Mouse (Mus musculus) heart, embryonic 14.5 days (tissue): ENCODE measurements at regions not wholly inside any gene's neighbourhood (a gene's known extent, or its start where the extent isn't known, plus 50 kb on each side); places are given as distances from the start of the nearest gene placed in this dataset.

ENCODE experiments used
- ATAC-seq: fragments of 200-750 bp; cut with Nextera tagmentation; 2 replicates; pipeline ENCODE4 v1.8.0; 2017; ENCODE audit warnings: low read depth, moderate TSS enrichment; ENCODE audit not compliant: insufficient number of reproducible peaks, insufficient read depth, low FRiP score
- H3K27ac ChIP-seq, 2 experiments: fragments of 200-500 bp in 1 of 2; fragments of 300-500 bp in 1 of 2; sonication (generic) in 1 of 2; replicated peaks in 1 of 2; 2 replicates each; pipeline ENCODE4 v1.5.1; 2012 to 2014; ENCODE audit warnings: low read depth in 2 of 2, low read length in 2 of 2, control low read depth in 1 of 2, mild to moderate bottlenecking in 1 of 2, mixed read lengths in 1 of 2; ENCODE audit not compliant: control insufficient read depth in 1 of 2, insufficient read depth in 1 of 2
- H3K27me3 ChIP-seq: fragments of 300-500 bp; sonication (generic); 2 replicates; pipeline ENCODE4 v1.6.1; 2014; ENCODE audit warnings: mild to moderate bottlenecking, low read length, control low read depth; ENCODE audit not compliant: control insufficient read depth, insufficient read depth
- H3K36me3 ChIP-seq: fragments of 300-500 bp; sonication (generic); 2 replicates; pipeline ENCODE4 v1.6.1; 2014; ENCODE audit warnings: mild to moderate bottlenecking, control low read depth, low read length, mixed read lengths; ENCODE audit not compliant: control insufficient read depth, insufficient read depth
- H3K4me1 ChIP-seq, 2 experiments: fragments of 200-500 bp in 1 of 2; fragments of 300-500 bp in 1 of 2; sonication (generic) in 1 of 2; 2 replicates each; pipeline ENCODE4 v1.6.1; 2012 to 2014; ENCODE audit warnings: low read length in 2 of 2, control low read depth in 1 of 2, mixed read lengths in 1 of 2; ENCODE audit not compliant: control insufficient read depth in 2 of 2, insufficient read depth in 2 of 2
- H3K4me2 ChIP-seq: fragments of 300-500 bp; sonication (generic); 2 replicates; pipeline ENCODE4 v1.6.1; 2014; ENCODE audit warnings: mild to moderate bottlenecking, low read length
- H3K4me3 ChIP-seq, 2 experiments: fragments of 200-500 bp in 1 of 2; fragments of 300-500 bp in 1 of 2; sonication (generic) in 1 of 2; 2 replicates each; pipeline ENCODE4 v1.5.1; 2012 to 2014; ENCODE audit warnings: low read length in 2 of 2, mild to moderate bottlenecking in 2 of 2, control low read depth in 1 of 2, low read depth in 1 of 2, moderate library complexity in 1 of 2; ENCODE audit not compliant: control insufficient read depth in 1 of 2, insufficient read depth in 1 of 2
- H3K9ac ChIP-seq: fragments of 300-500 bp; sonication (generic); 2 replicates; pipeline ENCODE4 v1.6.1; 2014; ENCODE audit warnings: mild to moderate bottlenecking, low read length
- H3K9me3 ChIP-seq: fragments of 300-500 bp; sonication (generic); 2 replicates; pipeline ENCODE4 v1.6.1; 2016; ENCODE audit warnings: low read length, control low read depth; ENCODE audit not compliant: control insufficient read depth
- WGBS: fragments of 180-500 bp; shearing (Covaris S2); extraction: QIAGEN DNeasy Blood & Tissue Kit; methylation state at CpG from one replicate; pipeline ENCODE4 v1.1.7; 2014; 5-methylcytosine and 5-hydroxymethylcytosine counted together

- Histone ChIP-seq H3K36me3 (no peaks in the 10 kb centered on the region), H3K27ac (peak overlapping the region; percentile 81 to 91), H3K27me3 (no peaks in the 10 kb centered on the region), H3K4me2 (peak overlapping the region; percentile 32), H3K4me1 (peaks cover 16 to 23% of the 10 kb centered on the region in 2 experiments), H3K9me3 (no peaks in the 10 kb centered on the region), H3K9ac (peak overlapping the region; percentile 54; the same call in 1 of the 2 replicates), H3K4me3 (no peak overlapping the region)
- WGBS: 2% methylated on average over 5 of the region's 5 CpGs
- ATAC-seq: peak; percentile 82
Measured at GRCm38 (mm10) chr13:29058685-29059084, 105.2 kb upstream of the Sox4 start.

GRCm38 (mm10) chr13:29049730-29050129 lies 96.2 kb upstream of the Sox4 start:
- WGBS: 19% methylated on average over 4 of the region's 4 CpGs
- Histone ChIP-seq H3K4me1 (peaks cover 9 to 23% of the 10 kb centered on the region in 2 experiments), H3K27ac (peak overlapping the region in 1 of 2 experiments; percentile 76; a peak in 2 of 4 replicates)

GRCm38 (mm10) chr13:29048990-29049576 lies 95.6 kb upstream of the Sox4 start:
- Histone ChIP-seq H3K4me2 (0 out of 2 replicates have a peak overlapping the region, but pooled peaks have one; percentile 11), H3K4me3 (no peak overlapping the region), H3K27me3 (no peaks in the 10 kb centered on the region), H3K27ac (peak overlapping the region; percentile 76 to 89), H3K9ac (no peak overlapping the region), H3K4me1 (peaks cover 14 to 29% of the 10 kb centered on the region in 2 experiments), H3K9me3 (no peaks in the 10 kb centered on the region), H3K36me3 (no peaks in the 10 kb centered on the region)
- WGBS: 18% methylated on average over 7 of the region's 7 CpGs
- ATAC-seq: no peak

More at GRCm38 (mm10) chr13:29049730-29050129, 96.2 kb upstream of the Sox4 start:
- 0 out of 2 replicates have a peak overlapping the region, but pooled peaks have one; percentile 11 for H3K4me2 ChIP-seq
- H3K4me3 ChIP-seq: no peak overlapping the region
- no peak for ATAC-seq
- no peaks in the 10 kb centered on the region for H3K9me3 ChIP-seq
- H3K9ac ChIP-seq: no peak overlapping the region
- H3K27me3 ChIP-seq: no peaks in the 10 kb centered on the region
- no peaks in the 10 kb centered on the region for H3K36me3 ChIP-seq

- Histone ChIP-seq H3K9ac (no peak overlapping the region), H3K27ac (no peak overlapping the region), H3K9me3 (no peaks in the 10 kb centered on the region), H3K4me3 (no peak overlapping the region), H3K4me1 (peaks cover 17 to 33% of the 10 kb centered on the region in 2 experiments), H3K27me3 (no peaks in the 10 kb centered on the region), H3K36me3 (no peaks in the 10 kb centered on the region), H3K4me2 (no peak overlapping the region)
- 34% methylated on average over 4 of the region's 4 CpGs for WGBS
- no peak; the same call in 1 of the 2 replicates for ATAC-seq
Measured at GRCm38 (mm10) chr13:29044655-29045054, 91.1 kb upstream of the Sox4 start.

- no peaks in the 10 kb centered on the region for H3K36me3 ChIP-seq
- ATAC-seq: no peak
- H3K4me3 ChIP-seq: no peak overlapping the region
- WGBS: 91% methylated on average over 5 of the region's 5 CpGs
- H3K9me3 ChIP-seq: no peaks in the 10 kb centered on the region
- H3K9ac ChIP-seq: no peak overlapping the region
- no peaks in the 10 kb centered on the region for H3K27me3 ChIP-seq
- peaks cover 8 to 13% of the 10 kb centered on the region in 2 experiments for H3K4me1 ChIP-seq
- no peak overlapping the region for H3K27ac ChIP-seq
- no peak overlapping the region for H3K4me2 ChIP-seq
Measured at GRCm38 (mm10) chr13:29040331-29040730, 86.8 kb upstream of the Sox4 start.

GRCm38 (mm10) chr13:29034904-29035303 lies 81.4 kb upstream of the Sox4 start:
- Histone ChIP-seq H3K36me3 (no peaks in the 10 kb centered on the region), H3K9ac (no peak overlapping the region), H3K4me3 (no peak overlapping the region), H3K9me3 (no peaks in the 10 kb centered on the region), H3K27me3 (no peaks in the 10 kb centered on the region), H3K27ac (no peak overlapping the region), H3K4me1 (no peaks in the 10 kb centered on the region), H3K4me2 (no peak overlapping the region)
- ATAC-seq: no peak
- 80% methylated on average over 4 of the region's 4 CpGs for WGBS

GRCm38 (mm10) chr13:29034444-29034843 lies 80.9 kb upstream of the Sox4 start:
- WGBS: 73% methylated on average over 8 of the region's 8 CpGs
- Histone ChIP-seq H3K27me3 (no peaks in the 10 kb centered on the region), H3K9me3 (no peaks in the 10 kb centered on the region), H3K36me3 (no peaks in the 10 kb centered on the region), H3K4me2 (no peak overlapping the region), H3K9ac (no peak overlapping the region), H3K4me3 (no peak overlapping the region), H3K4me1 (no peaks in the 10 kb centered on the region), H3K27ac (no peak overlapping the region)
- no peak for ATAC-seq

- H3K36me3 ChIP-seq: no peaks in the 10 kb centered on the region
- no peak overlapping the region for H3K9ac ChIP-seq
- no peak overlapping the region for H3K4me2 ChIP-seq
- no peaks in the 10 kb centered on the region for H3K4me1 ChIP-seq
- H3K27me3 ChIP-seq: no peaks in the 10 kb centered on the region
- H3K9me3 ChIP-seq: no peaks in the 10 kb centered on the region
- no peak for ATAC-seq
- H3K4me3 ChIP-seq: no peak overlapping the region
- WGBS: 89% methylated on average over 10 of the region's 10 CpGs
- H3K27ac ChIP-seq: no peak overlapping the region
Measured at GRCm38 (mm10) chr13:29027146-29027545, 73.6 kb upstream of the Sox4 start.
